Mouse (Mus musculus): ENCODE data around the gene Dock10.

DNA sequence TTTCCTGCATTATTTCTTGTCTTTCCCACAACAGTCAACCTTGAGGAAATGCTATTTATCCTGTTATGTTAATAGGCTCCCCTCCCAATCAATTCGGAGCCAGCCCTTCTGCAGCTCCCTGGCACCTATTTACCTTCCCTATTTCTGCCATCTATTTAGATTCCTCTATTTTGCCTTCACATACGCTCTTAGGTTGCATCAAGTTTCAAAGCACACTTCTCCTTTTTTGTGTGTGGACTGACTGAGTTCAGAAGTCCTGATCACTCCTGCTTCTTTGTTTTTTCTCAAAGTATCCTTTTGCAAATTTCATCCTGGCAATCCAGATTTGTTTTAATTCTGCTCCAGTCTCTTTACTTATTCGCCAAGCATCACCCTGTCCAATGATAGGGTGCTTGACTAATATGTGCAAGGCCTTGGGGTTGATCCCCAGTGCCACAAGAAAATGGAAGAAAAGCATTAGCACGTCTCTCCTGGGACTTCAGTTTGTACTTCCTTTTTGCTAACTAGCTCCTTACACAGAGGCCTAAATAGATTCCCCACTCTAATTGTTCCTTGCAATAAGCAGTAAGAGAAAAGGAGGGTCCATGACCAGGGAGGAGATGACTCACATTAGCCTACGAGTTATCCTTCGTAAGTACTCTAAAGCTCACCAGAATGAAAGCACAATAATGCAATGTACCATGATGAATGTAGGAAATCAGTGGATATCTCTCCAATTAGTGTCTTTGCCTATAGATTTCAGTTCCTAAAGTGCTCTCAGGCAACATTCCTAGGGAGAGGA lies 98.7 kb downstream of the Dock10 start:
- TF ChIP-seq CTCF (IDR thresholded peaks at IDR 0.05; ENCODE audit: control insufficient read depth, insufficient read depth, low read length) (no peak), POLR2A (IDR thresholded peaks at IDR 0.05; ENCODE audit: borderline replicate concordance, control insufficient read depth, low read depth, low read length) (no peak)
